Mouse (Mus musculus): ENCODE results near the gene Insyn1. TPM values are rescaled to one million over a fixed set of nuclear protein-coding genes. Genes with fewer than 3 reads are reported as not detected.

Gene Insyn1
- polyA plus RNA-seq, 1 experiment: 2.9 TPM

- WGBS: 84% methylated on average over 11 of the region's 11 CpGs
- no peaks in the 10 kb centered on the region for H3K27me3 ChIP-seq (replicated peaks; ENCODE audit: control insufficient read depth, insufficient read depth, low read length)
- no peak overlapping the region for H3K4me3 ChIP-seq (ENCODE audit: insufficient read depth, low read depth, low read length)
- no peaks in the 10 kb centered on the region for H3K36me3 ChIP-seq (ENCODE audit: control insufficient read depth, insufficient read depth, low read length)
- H3K27ac ChIP-seq (ENCODE audit: insufficient read depth, low read depth, low read length): no peak overlapping the region
- TF ChIP-seq CTCF (conservative IDR thresholded peaks at IDR 0.05; ENCODE audit: insufficient read depth, insufficient read length, low read depth, low read length) (no peak), POLR2A (IDR thresholded peaks at IDR 0.05; ENCODE audit: low read depth, low read length) (no peak)
- DNase-seq: no peak
- H3K4me1 ChIP-seq (ENCODE audit: control insufficient read depth, insufficient read depth, low read length): peaks cover 5% of the 10 kb centered on the region
Observed at GRCm38 (mm10) chr9:58546630-58547360, 58.4 kb downstream of the Insyn1 start.

GRCm38 (mm10) chr9:58548897-58549296 is 60.5 kb downstream of the Insyn1 start:
- 76% methylated on average over 4 of the region's 4 CpGs for WGBS

More at GRCm38 (mm10) chr9:58548897-58549296, 60.5 kb downstream of the Insyn1 start:
- TF ChIP-seq CTCF (conservative IDR thresholded peaks at IDR 0.05; ENCODE audit: insufficient read depth, insufficient read length, low read depth, low read length): no peak
- no peak for TF ChIP-seq POLR2A (IDR thresholded peaks at IDR 0.05; ENCODE audit: low read depth, low read length)
- Histone ChIP-seq H3K4me1 (ENCODE audit: control insufficient read depth, insufficient read depth, low read length) (no peaks in the 10 kb centered on the region), H3K36me3 (ENCODE audit: control insufficient read depth, insufficient read depth, low read length) (no peaks in the 10 kb centered on the region), H3K27ac (ENCODE audit: insufficient read depth, low read depth, low read length) (no peak overlapping the region), H3K27me3 (replicated peaks; ENCODE audit: control insufficient read depth, insufficient read depth, low read length) (no peaks in the 10 kb centered on the region), H3K4me3 (ENCODE audit: insufficient read depth, low read depth, low read length) (no peak overlapping the region)
- no peak for DNase-seq

Other genes with a start within 250 kb of the Insyn1 start
- gene Pml, start 238.8 kb upstream of the Insyn1 start, polyA plus RNA-seq (2012; rRNA removed): 27.0 and 27.6 TPM in 2 replicates
- 32.5 and 32.6 TPM in 2 replicates for gene Stoml1, start 235.4 kb upstream of the Insyn1 start, polyA plus RNA-seq (2012; rRNA removed)
- 32.3 and 41.8 TPM in 2 replicates for gene Loxl1, start 175.4 kb upstream of the Insyn1 start, polyA plus RNA-seq (2012; rRNA removed)
- not detected in 2 replicates for gene Tbc1d21, start 118.1 kb upstream of the Insyn1 start, polyA plus RNA-seq (2012; rRNA removed)
- 1.3 TPM in 2 replicates for gene Cd276, start 66.8 kb downstream of the Insyn1 start, polyA plus RNA-seq (2012; rRNA removed)
- gene Nptn, start 93.6 kb downstream of the Insyn1 start, polyA plus RNA-seq (2012; rRNA removed): 450 and 540 TPM in 2 replicates

All from kidney, adult 2 months (tissue).